Comparison of ENCODE assay signal across 14 mouse cellular contexts in the genomic region with DNA sequence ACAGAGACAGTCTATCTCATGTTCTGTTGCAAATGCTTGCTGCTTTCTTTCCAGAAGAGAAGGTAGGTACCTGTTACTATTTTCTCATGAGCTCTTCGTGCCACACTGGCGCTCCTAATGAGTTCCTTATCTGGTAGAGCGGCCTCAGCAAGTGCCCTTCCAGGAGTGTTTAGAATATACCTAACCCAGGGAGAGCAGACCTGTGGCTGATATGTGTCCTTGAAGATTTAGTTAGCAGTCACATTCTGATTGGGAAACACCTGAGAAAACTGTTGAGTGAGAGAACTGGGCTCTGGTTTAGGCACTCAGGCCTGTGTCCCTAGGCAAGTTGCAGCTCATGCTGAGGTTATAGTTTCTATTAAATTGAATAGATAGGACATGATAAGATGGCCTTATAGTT. TPM values are rescaled to one million over a fixed set of nuclear protein-coding genes. Genes with fewer than 3 reads are reported as not detected.
A peak's percentile ranks its signal among the peaks of the same experiment; 100 is the strongest.
DNase-seq lines count a peak whose midpoint lies in the region; ATAC-seq and TF ChIP-seq lines count a peak whose summit lies in the region.
"Had no signal": no experiment of that assay in that cellular context is flagged by ENCODE, and none has a peak within 500 bp of the region (broad histone marks: within the 10 kb centered on the region; RNA-seq: fewer than 3 reads in every experiment).

No protein-coding gene starts in this region.

- H3K27ac ChIP-seq in cerebellum, adult 2 months (ENCODE audit: insufficient read depth, low read length) = peak overlapping the region; percentile 96
- H3K27ac ChIP-seq in heart, postnatal 0 days (ENCODE audit: low read depth) = peak overlapping the region; percentile 70
- no peak overlapping the region for H3K27ac ChIP-seq in stomach, embryonic 15.5 days
- no peak overlapping the region for H3K27ac ChIP-seq in stomach, postnatal 0 days (replicated peaks)
- H3K27ac ChIP-seq in small intestine, adult 2 months (ENCODE audit: insufficient read depth, low read depth, low read length) = peak overlapping the region; percentile 40

- H3K4me2 ChIP-seq in heart, postnatal 0 days (ENCODE audit: low read depth, low read length) = no peak overlapping the region
- no peak overlapping the region for H3K4me2 ChIP-seq in stomach, embryonic 15.5 days
- H3K4me2 ChIP-seq in stomach, postnatal 0 days (replicated peaks; ENCODE audit: low read depth) = no peak overlapping the region

- no peak for TF ChIP-seq EP300 in heart, postnatal 0 days (IDR thresholded peaks at IDR 0.05; ENCODE audit: low read depth)
- no peak for TF ChIP-seq EP300 in stomach, postnatal 0 days (optimal IDR thresholded peaks at IDR 0.05)

- no peak overlapping the region for H3K4me3 ChIP-seq in cerebellum, adult 2 months (replicated peaks; ENCODE audit: insufficient read depth, low read depth, low read length)
- no peak overlapping the region for H3K4me3 ChIP-seq in heart, postnatal 0 days (ENCODE audit: low read depth, low read length)
- no peak overlapping the region for H3K4me3 ChIP-seq in stomach, embryonic 15.5 days (replicated peaks)
- H3K4me3 ChIP-seq in stomach, postnatal 0 days (ENCODE audit: low read depth, low read length) = no peak overlapping the region
- no peak overlapping the region for H3K4me3 ChIP-seq in small intestine, adult 2 months (ENCODE audit: low read depth, low read length)
- H3K4me3 ChIP-seq: erythroblast, embryonic 14.5 days had no signal

- H3K36me3 ChIP-seq in heart, postnatal 0 days (replicated peaks; ENCODE audit: control insufficient read depth, insufficient read depth, low read length) = no peaks in the 10 kb centered on the region
- H3K36me3 ChIP-seq in stomach, embryonic 15.5 days = no peaks in the 10 kb centered on the region
- no peaks in the 10 kb centered on the region for H3K36me3 ChIP-seq in stomach, postnatal 0 days (ENCODE audit: control insufficient read depth, insufficient read depth, low read length)
- no peaks in the 10 kb centered on the region for H3K36me3 ChIP-seq in small intestine, adult 2 months (ENCODE audit: control insufficient read depth, insufficient read depth, low read length)

- H3K9me3 ChIP-seq in heart, postnatal 0 days (replicated peaks; ENCODE audit: control insufficient read depth, low read length) = no peaks in the 10 kb centered on the region
- H3K9me3 ChIP-seq in stomach, embryonic 15.5 days = no peaks in the 10 kb centered on the region
- H3K9me3 ChIP-seq in stomach, postnatal 0 days (ENCODE audit: control insufficient read depth, low read length) = no peaks in the 10 kb centered on the region

- no peak for DNase-seq in cerebellum, adult 2 months
- DNase-seq in cerebellum, postnatal 36 days = no peak
- no peak for DNase-seq in heart, postnatal 0 days (ENCODE audit: low spot score)
- no peak for DNase-seq in heart, adult 18-20 months
- DNase-seq in stomach, postnatal 0 days (ENCODE audit: low spot score) = no peak
- DNase-seq in kidney, postnatal 4 days = no peak
- DNase-seq: gastrocnemius, postnatal 25 days; spleen, adult 18-20 months; thymus, adult 2 months had no signal

- H3K9ac ChIP-seq in heart, postnatal 0 days (replicated peaks; ENCODE audit: low read depth, low read length) = no peak overlapping the region; the same call in 1 of the 2 replicates
- no peak overlapping the region for H3K9ac ChIP-seq in stomach, embryonic 15.5 days
- no peak overlapping the region for H3K9ac ChIP-seq in stomach, postnatal 0 days (ENCODE audit: low read length)

- no peak for TF ChIP-seq CTCF in cerebellum, adult 2 months (IDR thresholded peaks at IDR 0.05; ENCODE audit: borderline replicate concordance, insufficient read depth, low read depth, low read length)
- no peak for TF ChIP-seq CTCF in heart, postnatal 0 days (IDR thresholded peaks at IDR 0.05; ENCODE audit: low read depth)
- TF ChIP-seq CTCF in stomach, postnatal 0 days (IDR thresholded peaks at IDR 0.05; ENCODE audit: low read depth) = no peak
- no peak for TF ChIP-seq CTCF in small intestine, adult 2 months (IDR thresholded peaks at IDR 0.05; ENCODE audit: extremely low read depth, insufficient read length, insufficient replicate concordance, low read depth, low read length)

- 35% methylated on average over 3 of the region's 3 CpGs for WGBS in cerebellum, adult 2 months
- 39% methylated on average over 3 of the region's 3 CpGs for WGBS in heart, postnatal 0 days
- WGBS in stomach, embryonic 15.5 days = 56% methylated on average over 3 of the region's 3 CpGs
- WGBS in stomach, postnatal 0 days = 39% methylated on average over 3 of the region's 3 CpGs
- WGBS in small intestine, adult 2 months = 27% methylated on average over 3 of the region's 3 CpGs

- no peak for TF ChIP-seq POLR2A in cerebellum, adult 2 months (IDR thresholded peaks at IDR 0.05; ENCODE audit: borderline replicate concordance, insufficient read depth, low read length)
- no peak for TF ChIP-seq POLR2A in small intestine, adult 2 months (IDR thresholded peaks at IDR 0.05; ENCODE audit: low read depth, low read length)

- no peak for ATAC-seq in heart, postnatal 0 days (ENCODE audit: insufficient read depth, low read depth)
- 0 out of 2 replicates have a peak, but pooled peaks have one; percentile 48 for ATAC-seq in stomach, embryonic 15.5 days (ENCODE audit: insufficient read depth, low FRiP score, low read depth)
- ATAC-seq in stomach, postnatal 0 days (ENCODE audit: low FRiP score, low TSS enrichment) = no peak

- peaks cover 42% of the 10 kb centered on the region; the same call in 1 of the 2 replicates for H3K4me1 ChIP-seq in cerebellum, adult 2 months (ENCODE audit: control insufficient read depth, insufficient read depth, low read length)
- peaks cover 85% of the 10 kb centered on the region for H3K4me1 ChIP-seq in heart, postnatal 0 days (ENCODE audit: control insufficient read depth, insufficient read depth)
- H3K4me1 ChIP-seq in stomach, embryonic 15.5 days = peaks cover 19% of the 10 kb centered on the region
- H3K4me1 ChIP-seq in stomach, postnatal 0 days (replicated peaks; ENCODE audit: control insufficient read depth, insufficient read depth) = peaks cover 10% of the 10 kb centered on the region; the same call in 1 of the 2 replicates
- peaks cover 30% of the 10 kb centered on the region; the same call in 1 of the 2 replicates for H3K4me1 ChIP-seq in small intestine, adult 2 months (ENCODE audit: control insufficient read depth, insufficient read depth, insufficient read length, low read length)

- H3K27me3 ChIP-seq in cerebellum, adult 2 months (ENCODE audit: control insufficient read depth, insufficient read depth, low read length) = no peaks in the 10 kb centered on the region
- H3K27me3 ChIP-seq in heart, postnatal 0 days (ENCODE audit: control insufficient read depth, insufficient read depth, low read length) = no peaks in the 10 kb centered on the region
- H3K27me3 ChIP-seq in stomach, embryonic 15.5 days (replicated peaks) = no peaks in the 10 kb centered on the region
- no peaks in the 10 kb centered on the region for H3K27me3 ChIP-seq in stomach, postnatal 0 days (ENCODE audit: control insufficient read depth, insufficient read depth, low read length)
- H3K27me3 ChIP-seq in small intestine, adult 2 months (ENCODE audit: control insufficient read depth, insufficient read depth, low read length) = no peaks in the 10 kb centered on the region

RNA-seq across cellular contexts. Expression of gene Susd6, which starts 25.6 kb away (rescaled TPM):
- 46.3 and 54.8 TPM in 2 replicates for polyA plus RNA-seq in cerebellum, adult 2 months (2012; rRNA removed)
- 50.2 and 50.6 TPM in 2 replicates for total RNA-seq in heart, postnatal 0 days (2014; rRNA removed; ENCODE audit: low replicate concordance)
- polyA plus RNA-seq in heart, postnatal 0 days (2015; fragmentation: Nextera tagmentation; extraction: Ambion mirVana) = 15.1 and 15.4 TPM in 2 replicates
- 10 to 100 TPM; 68.3 to 71.9 TPM for total RNA-seq in heart, adult 18-20 months (2021)
- polyA plus RNA-seq in stomach, embryonic 15.5 days (2015; fragmentation: Nextera tagmentation; extraction: Ambion mirVana) = 17.5 and 19.2 TPM in 2 replicates
- polyA plus RNA-seq in stomach, postnatal 0 days (2015; fragmentation: Nextera tagmentation; extraction: Ambion mirVana) = 12.3 and 12.9 TPM in 2 replicates
- polyA plus RNA-seq in small intestine, adult 2 months (2012; rRNA removed) = 29.4 and 54.9 TPM in 2 replicates

RNA-seq across cellular contexts. Expression of gene Ccdc177, which starts 55.4 kb away (rescaled TPM):
- polyA plus RNA-seq in cerebellum, adult 2 months (2012; rRNA removed) = 4.9 and 5.4 TPM in 2 replicates
- 0.31 TPM in 1 of 2 replicates, not detected in the other for total RNA-seq in heart, postnatal 0 days (2014; rRNA removed; ENCODE audit: low replicate concordance)
- not detected in 2 replicates for polyA plus RNA-seq in heart, postnatal 0 days (2015; fragmentation: Nextera tagmentation; extraction: Ambion mirVana)
- under 1 TPM in 1 of 2 experiments, not detected in 1; 0.05 TPM for total RNA-seq in heart, adult 18-20 months (2021)
- 0.17 and 0.18 TPM in 2 replicates for polyA plus RNA-seq in stomach, embryonic 15.5 days (2015; fragmentation: Nextera tagmentation; extraction: Ambion mirVana)
- 0.06 and 0.07 TPM in 2 replicates for polyA plus RNA-seq in stomach, postnatal 0 days (2015; fragmentation: Nextera tagmentation; extraction: Ambion mirVana)
- polyA plus RNA-seq in small intestine, adult 2 months (2012; rRNA removed) = 0.03 and 0.10 TPM in 2 replicates
- total RNA-seq: gastrocnemius, postnatal 25 days; megakaryocyte, adult 5-6 weeks had no signal
- polyA plus RNA-seq: activated CD4-positive, CD25-positive, alpha-beta regulatory T cell, adult 4 months; erythroblast, embryonic 14.5 days; thymus, adult 2 months had no signal

Comparison
In these comparisons a context has a peak if more than half of its experiments do, and no peak if none do; other contexts are left out.
1. H3K27ac ChIP-seq: peak in cerebellum, adult 2 months (single experiment), heart, postnatal 0 days (single experiment) and small intestine, adult 2 months (single experiment); none in stomach, embryonic 15.5 days (single experiment) and stomach, postnatal 0 days (single experiment).